Mouse (Mus musculus): ENCODE measurements around the gene Lig4.

DNA sequence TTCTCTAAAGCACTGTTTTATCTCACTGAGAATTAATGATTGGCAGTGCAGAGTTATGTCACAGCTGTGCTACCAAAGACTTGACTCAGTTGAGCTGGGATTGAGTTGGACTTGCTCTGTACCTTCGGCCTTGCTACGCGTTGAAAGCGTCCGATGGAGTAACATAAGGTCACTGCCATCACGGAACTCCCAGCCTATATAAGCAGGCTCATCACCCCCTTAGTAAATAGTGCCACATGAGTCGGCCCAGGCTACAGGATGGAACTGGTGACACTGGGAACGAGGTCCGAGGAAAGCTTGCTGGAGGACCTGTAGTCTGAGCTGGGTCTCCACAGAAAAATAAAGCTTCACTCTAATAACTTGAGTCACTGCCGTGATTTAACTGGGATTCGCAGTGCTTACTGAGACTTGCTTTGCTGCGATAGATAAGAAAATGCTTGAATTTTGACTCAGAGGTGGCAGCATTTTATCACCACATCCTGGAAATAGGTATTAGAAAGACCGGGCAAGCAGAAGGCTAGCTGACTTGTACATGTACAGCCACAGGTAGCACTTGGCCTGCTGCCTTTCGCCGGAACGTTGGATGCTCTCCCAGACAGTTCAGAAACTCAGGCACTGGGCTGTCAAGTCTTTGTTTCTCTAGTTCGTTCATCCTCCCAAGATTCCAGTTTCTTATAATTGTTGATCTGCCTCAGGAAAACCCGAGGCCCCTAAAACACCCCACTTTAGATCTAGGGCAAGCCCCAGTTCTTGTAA lies 1.2 kb upstream of the Lig4 start:
- TF ChIP-seq POLR2A (IDR thresholded peaks at IDR 0.05; ENCODE audit: borderline replicate concordance, insufficient read depth, low read length) (no peak), CTCF (IDR thresholded peaks at IDR 0.05; ENCODE audit: borderline replicate concordance, insufficient read depth, low read depth, low read length) (no peak)
